Mouse (Mus musculus) frontal cortex, adult (tissue): ENCODE results near the gene Olfr577.
A peak's percentile ranks its signal among the peaks of the same experiment; 100 is the strongest.

Experiments
- ATAC-seq: cut with Nextera tagmentation; 2 replicates; pipeline ENCODE4 v1.9.2; 2017; ENCODE audit warnings: mild to moderate bottlenecking, moderate library complexity, mixed read lengths; ENCODE audit not compliant: low TSS enrichment

Olfr577 gene

DNA sequence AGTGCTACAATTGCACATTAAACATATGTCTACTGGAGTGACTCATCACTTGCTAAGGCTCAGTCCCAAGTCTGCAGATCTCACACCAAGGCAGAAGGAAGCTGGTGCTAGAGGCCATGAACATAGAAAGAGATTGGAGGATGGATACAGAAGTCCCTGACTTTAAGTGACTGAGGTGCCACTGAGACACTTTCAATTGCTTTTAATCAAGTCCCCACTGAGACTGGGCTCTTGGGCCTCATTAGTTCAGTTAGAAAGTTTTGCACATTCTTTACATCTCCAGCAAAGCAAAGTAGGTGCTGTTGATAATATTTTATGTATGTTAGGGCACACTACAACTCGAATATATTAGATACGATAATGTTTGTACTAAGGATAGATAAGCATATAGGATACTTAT lies at the start of gene Olfr577:
TSS of gene Olfr577 (minus strand) at position 101 of the 400 bp plus-strand sequence.
- peak; percentile 88 for ATAC-seq

DNA sequence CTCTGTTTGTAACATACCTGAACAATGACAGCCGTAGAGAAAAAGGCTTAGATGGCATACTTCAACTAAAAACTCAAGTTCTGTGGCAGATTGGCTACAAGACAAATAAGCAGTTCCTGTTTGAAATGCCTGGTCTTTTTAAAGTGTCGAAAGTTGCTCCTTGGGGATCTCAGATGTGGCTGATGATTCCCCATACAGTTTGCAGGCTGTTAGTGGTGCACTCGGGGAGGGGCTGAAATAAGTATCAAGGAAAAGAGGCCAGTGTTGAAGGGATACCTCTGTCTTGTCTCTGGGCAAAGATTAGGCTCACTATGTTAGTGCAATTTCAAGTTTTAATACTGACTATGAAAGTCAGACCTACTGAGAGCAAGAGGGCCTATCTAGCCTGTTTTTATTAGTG lies 13.5 kb upstream of the Olfr577 start, which contains the start of gene Olfr578:
TSS of gene Olfr578 (minus strand) at position 101 of the 400 bp plus-strand sequence.
- ATAC-seq = no peak

DNA sequence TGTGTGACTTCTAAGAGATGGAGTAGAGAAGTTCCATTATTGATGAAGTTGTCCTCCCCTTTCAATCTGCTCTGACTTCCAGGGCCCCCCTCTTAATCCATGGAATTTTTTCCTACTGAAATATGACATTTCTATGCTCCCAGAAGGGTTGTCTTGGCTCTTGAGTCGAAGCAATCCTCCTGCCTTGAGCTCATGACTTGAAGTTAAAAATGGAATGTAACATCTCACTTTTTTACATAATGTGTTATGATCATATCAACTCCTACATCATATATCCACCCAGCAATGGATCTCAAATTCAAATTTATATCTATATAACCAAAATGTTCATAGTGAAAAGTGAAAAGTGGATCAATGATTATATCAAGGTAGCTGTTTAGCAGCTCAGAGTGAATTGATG lies 1.3 kb downstream of the Olfr577 start:
- peak; percentile 93 for ATAC-seq

DNA sequence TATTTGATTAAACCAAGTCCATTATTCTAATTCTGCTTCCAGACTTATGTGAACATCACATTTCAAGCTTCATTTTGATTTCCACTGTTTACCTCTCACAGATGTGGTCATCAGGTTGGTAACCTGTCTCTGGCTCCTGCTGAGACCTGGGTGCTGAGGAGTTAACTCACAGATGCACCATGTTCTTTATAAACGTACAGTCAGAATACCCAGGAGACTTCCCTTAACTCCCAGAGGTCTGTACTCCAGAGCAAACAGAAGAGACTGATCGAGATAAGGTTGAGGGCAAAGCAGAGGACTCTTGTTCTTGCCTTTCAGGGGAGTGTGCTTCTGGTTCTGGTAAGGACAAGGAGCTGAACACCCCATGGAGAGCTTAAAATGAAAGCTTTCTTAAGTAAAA lies 13.4 kb downstream of the Olfr577 start, which contains the start of gene Olfr576:
TSS of gene Olfr576 (plus strand) at position 301 of the 400 bp plus-strand sequence.
- ATAC-seq = no peak

DNA sequence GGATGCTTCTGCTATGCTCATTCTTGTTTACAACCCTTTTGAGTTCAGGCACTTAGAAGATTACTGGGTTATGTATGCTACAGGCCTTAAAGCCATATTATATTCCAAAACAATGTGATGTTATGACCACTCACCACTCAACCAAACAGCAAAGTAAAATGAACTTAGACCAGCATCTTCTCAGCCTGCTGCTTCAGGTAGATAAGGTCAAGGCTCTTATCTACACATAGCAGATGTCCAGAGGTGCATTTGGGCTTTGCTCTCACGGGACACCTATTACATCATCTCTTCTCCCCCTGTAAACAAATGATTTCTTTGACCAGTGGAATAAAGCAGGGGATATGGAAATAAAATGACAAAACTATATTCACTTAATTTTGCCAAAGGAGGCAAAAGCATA lies 17.1 kb downstream of the Olfr577 start, which contains the start of gene Olfr575:
TSS of gene Olfr575 (minus strand) at position 183 of the 400 bp plus-strand sequence.
- no peak for ATAC-seq

DNA sequence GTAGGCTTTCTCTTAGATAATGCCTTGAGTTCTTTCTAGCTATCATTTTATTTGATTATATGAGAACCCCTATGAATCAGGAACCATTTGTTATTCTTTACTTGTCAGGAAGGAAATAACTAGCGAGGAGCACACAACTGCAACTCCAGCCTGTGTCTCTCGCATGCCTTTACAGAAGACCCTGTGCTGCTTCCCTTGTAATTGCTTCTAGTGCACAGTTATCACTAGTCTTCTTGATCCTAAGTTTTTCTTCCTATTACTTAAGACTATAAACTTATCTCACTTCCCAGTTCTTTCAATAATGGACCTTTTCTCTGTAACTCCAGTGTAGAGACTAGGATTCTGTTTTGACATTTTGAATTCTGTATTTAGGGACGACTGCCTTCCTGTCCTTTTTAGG lies 17.6 kb downstream of the Olfr577 start:
- ATAC-seq = no peak

DNA sequence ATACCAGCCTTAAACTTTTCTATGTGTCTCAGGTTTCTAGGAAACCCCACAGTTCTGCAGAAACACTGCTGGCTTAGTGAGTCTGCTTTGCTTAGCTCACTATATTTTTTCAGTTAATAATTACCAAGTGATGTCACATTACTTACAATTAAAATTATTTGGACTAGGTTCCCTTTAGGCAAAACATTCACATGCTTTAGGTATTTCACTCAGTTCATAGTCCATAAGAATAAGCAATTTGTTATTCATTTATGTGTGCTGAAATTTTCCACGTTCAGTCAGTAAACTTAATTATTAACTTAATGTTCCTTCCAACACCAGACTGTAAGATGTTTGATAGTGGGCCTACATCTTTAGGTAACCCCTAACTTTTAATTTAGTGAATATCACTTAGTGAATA lies 25.0 kb downstream of the Olfr577 start:
- ATAC-seq = no peak

DNA sequence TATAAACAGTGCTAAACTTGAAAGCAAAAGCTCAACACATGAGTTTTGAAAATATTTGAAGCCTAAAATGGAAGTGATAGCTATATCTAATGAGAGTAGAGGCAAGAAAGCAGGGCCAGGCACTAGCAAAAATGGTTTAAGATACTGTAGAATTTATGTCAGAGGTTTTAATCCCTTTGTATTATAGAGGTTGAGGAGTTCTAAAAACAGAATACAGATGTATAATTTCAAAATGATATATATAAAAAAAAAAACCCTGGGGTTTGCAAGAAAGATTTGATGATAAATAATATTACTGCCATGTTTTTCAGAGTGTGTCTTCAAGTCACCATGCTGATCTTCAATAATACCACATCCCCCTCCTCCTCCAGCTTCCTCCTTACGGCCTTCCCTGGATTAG lies 27.6 kb downstream of the Olfr577 start, which contains the start of gene Olfr574:
TSS of gene Olfr574 (plus strand) at position 301 of the 400 bp plus-strand sequence.
- no peak for ATAC-seq

DNA sequence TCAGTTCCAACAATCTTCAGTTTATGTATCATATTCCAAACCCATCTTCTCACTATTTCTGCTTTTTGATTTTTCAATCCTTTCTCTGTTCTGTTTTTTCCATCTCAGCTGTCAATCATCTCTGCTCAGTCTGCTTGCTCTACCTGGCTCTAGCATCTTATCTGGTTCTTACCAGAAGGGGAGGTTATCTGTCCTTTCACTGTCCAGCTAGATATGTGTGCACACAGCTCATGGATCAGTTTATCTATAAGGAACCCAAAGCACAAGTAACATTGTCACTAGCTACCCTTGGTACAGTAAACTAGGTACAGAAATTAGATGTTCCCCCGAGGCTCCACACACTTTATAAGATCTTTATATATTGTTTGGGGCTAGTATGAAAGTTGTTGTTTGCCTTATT lies 32.3 kb downstream of the Olfr577 start:
- no peak for ATAC-seq

DNA sequence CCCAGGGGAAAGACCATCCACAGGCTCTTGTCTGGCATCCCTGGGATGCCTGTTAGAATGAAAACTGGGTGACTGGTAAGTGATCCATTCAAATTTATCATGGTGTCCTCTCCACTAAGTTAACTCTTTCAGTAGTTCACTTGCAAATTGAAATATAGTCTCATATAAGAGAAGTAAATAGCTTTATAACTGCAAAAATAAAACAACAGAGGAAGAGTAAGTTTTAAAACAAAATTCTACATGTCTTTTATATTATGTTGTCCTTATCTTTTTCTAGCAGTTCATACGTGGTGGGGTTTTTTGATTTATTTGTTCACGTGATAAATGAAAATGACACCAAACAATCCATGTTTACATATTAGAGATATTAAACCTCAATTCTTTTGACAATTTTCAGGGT lies 33.3 kb downstream of the Olfr577 start, which contains the start of gene Olfr573-ps1:
TSS of gene Olfr573-ps1 (minus strand) at position 101 of the 400 bp plus-strand sequence.
- no peak for ATAC-seq

DNA sequence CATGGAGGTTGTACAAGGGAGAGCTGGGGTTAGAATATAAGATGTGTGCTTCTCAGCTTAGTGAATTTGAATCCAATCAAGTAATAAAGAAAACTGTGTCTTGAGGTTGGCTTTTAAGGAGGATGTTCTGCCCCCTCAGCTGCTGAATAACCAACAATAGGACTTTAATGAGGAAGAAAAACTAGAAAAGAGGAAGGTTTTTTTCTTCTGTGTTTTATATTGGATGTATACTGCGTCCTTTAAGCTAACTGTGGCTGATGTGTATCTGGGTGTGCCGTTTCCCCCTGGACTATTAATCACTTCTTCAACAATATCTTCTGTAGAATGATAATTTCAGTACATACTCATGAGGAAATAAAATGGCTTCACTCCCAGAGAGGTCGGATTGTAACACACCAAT lies 48.6 kb downstream of the Olfr577 start:
- no peak for ATAC-seq

DNA sequence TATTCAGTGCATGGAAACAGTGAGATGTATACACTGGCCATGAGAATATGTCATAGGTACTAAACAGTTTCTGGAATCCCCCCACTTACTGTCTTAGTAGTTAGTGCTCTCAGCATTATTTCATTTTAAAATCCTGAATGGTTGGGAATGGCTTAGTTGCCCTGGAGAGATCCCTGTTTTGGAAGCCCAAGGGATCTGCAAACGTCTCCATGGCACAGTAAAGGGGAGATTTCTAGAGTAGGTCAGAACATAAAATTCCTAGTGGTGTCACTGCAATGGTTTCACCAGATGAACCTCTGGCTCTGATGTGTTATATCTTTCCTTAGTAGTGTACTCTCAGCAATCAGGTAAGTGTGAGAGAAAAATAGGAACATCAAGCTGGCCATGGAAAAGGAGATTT lies 51.6 kb downstream of the Olfr577 start, which contains the start of gene Olfr572:
TSS of gene Olfr572 (plus strand) at position 301 of the 400 bp plus-strand sequence.
- ATAC-seq = no peak
